Mouse (Mus musculus): Measurements from ENCODE around the gene Tbcel. TPM values are rescaled to one million over a fixed set of nuclear protein-coding genes. Genes with fewer than 3 reads are reported as not detected.

Tbcel gene
- total RNA-seq, 2 experiments from 2014 or later: 23.8 to 41.1 TPM

DNA sequence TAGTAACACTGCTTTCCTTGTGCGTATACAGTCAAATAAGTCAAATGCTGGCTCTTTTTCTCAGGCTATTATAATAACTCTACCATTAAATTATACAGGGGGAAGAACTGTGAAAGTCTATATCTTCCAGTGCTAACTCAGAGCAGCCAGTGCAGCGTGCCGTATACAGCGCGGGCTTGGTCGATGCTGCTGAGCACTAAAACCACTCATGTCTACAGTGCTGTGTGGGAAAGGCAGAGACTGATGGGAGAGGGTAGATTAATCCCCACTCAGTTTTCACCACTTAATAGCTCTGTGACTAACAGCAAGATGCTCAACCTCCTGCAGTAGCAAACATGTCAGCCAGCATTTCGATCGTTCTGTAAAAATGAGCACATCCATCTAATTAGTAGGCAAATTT lies 53.2 kb downstream of the Tbcel start:
- DNase-seq (ENCODE audit: low spot score in 2 of 2): no peak

DNA sequence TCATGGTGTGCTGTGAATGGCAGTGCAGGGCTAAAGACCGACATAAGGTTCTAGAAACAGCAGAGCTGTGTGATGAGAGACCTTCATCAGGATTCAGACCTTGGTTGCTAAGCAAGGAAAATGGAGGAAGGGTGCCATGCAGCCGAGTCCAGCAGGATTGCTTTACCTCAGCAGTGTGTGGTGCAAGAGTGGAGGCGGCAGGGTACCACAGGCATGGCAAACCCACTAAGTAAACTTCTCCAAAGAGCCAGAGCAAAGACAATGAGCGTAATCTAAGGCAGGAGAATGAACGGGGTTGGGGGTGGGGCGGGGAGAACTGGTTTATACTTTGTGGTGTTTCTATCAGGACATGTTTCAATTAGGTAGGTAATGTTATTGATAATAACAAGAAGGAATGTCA lies 58.6 kb downstream of the Tbcel start:
- DNase-seq (ENCODE audit: low spot score in 2 of 2): no peak

DNA sequence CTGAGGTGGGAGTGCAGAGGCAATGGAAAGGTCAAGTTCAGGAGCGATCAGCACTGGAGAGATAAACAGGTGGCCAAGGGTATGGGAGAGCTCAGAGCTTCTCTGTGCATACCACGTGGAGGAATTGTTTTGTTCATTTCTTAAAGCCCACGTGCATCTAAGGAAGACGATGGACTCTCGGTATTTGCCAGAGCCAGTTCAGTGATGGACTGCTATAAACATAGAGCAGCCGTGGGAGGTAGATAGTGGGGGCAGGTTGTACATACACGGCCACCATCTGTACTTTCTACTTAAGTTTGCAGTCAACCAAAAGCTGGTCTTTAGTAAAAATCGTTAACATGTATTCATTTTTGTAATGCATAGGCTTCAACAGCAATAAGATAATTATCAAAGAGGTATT lies 65.5 kb downstream of the Tbcel start:
- no peak for DNase-seq (ENCODE audit: low spot score in 2 of 2)

DNA sequence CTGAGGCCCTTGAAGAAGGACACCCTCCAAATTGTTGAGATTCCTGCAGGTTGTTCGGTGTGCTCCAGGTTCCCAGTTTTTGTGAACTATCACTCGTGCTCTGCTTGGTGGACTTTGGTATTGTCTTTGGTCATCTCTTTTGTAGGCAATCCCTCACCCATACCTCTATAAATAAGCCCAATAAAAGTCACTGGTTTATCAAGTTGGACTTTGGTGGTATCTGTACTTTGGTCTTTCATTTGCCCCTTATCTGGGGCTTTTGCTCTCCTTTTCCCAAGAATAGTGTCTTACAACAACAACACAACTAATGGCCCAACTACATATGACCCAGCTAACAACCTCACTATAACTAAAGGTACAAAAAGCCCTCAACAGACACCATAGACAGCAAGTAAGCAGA lies 66.4 kb downstream of the Tbcel start:
- DNase-seq (ENCODE audit: low spot score in 2 of 2): no peak

DNA sequence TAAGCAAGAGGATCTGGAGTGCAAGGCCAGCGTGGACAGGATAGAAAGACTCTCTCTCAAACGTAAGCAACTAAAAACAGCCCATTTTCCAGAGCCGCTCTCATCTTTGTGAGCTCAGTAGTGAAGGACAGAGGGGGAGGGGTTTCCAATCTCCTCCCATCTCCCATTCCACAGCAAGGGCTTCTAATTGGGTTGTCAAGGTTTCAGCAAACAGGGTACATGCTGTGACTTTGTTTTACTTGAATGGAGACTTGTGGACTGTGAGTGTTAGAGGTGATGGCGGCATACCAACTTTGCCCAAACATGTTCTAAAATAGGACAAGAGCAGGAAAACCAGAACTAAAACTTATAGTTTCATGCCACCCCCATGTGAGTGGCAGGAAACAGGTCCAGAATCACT lies 68.2 kb downstream of the Tbcel start:
- no peak for DNase-seq (ENCODE audit: low spot score in 2 of 2)

DNA sequence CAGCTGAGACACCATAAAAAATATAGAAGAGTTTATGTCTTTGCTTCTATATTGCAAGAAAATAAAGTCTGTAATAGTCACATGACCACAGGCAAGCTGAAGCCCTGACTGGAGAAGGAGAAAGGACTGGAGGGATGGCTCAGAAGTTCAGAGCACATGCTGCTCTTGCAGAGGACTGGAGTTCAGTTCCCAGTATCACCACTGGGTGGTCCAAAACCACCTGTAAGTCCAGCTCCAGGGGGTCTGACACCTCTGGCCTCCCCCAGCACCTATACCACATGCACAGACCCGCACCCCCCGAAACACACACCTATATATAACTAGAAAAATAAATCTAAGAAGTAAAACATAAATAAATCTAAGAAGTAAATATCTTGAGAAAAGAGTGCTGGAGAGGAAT lies 75.5 kb downstream of the Tbcel start:
- DNase-seq (ENCODE audit: low spot score in 2 of 2): no peak

DNA sequence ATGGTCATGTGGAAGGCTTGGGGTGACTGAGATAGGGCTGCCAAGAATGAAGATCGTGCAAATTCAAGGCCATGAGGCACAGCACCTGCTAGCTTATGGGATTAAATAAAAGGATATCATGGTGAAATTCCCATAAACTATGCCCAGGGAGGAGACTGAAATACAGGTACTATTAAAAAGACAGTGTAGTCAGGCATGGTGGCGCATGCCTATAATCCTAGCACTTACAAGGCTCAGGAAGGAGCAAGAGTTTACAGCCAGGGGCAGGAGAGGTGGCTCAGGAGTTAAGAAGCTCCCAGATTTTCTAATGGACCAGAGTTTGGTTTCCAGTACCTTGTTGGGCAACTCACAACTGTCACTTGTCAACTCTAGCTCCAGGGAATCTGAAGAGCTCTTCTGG lies 76.0 kb downstream of the Tbcel start:
- DNase-seq (ENCODE audit: low spot score in 2 of 2): no peak

DNA sequence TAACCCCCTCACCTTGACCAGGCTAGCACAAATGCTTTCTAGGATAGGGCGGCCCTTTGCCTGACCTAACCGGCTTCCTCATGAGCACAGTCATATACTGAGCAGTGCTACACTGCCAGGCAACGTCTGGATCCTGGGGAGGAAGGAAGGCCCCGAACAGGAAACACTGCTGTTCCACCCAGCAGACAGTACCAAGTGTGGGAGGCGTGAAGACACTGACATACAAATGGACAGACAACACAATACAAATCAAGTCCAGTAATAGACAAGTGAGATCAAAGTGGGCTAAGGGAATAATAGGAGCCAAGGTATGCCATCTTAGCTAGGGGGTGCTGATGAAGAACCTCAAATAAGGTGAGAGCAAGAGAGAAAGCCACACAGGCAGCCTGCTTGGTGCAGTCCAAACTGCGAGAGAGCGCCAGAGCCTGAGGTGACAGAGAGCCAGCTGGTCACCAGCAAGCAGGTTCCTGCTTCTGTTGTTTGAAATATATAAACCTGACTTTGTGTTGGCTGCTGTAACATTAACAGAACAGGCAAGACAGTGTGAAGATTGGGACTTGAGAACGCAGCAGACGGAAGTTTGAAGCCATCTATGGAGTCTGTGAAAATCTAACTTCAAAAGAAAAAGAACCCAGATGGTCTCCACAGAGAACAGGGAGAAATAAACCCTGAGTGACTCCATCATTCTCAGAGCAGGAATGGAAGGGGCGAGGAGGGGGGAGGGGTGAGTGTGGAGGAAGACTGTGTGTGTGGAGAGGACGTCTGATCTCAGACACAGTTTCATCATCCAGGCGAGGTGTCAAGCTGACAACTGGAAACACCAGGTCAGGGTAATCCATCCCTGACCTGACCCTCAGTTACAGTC lies 79.3 kb downstream of the Tbcel start:
- DNase-seq (ENCODE audit: low spot score in 2 of 2): no peak

DNA sequence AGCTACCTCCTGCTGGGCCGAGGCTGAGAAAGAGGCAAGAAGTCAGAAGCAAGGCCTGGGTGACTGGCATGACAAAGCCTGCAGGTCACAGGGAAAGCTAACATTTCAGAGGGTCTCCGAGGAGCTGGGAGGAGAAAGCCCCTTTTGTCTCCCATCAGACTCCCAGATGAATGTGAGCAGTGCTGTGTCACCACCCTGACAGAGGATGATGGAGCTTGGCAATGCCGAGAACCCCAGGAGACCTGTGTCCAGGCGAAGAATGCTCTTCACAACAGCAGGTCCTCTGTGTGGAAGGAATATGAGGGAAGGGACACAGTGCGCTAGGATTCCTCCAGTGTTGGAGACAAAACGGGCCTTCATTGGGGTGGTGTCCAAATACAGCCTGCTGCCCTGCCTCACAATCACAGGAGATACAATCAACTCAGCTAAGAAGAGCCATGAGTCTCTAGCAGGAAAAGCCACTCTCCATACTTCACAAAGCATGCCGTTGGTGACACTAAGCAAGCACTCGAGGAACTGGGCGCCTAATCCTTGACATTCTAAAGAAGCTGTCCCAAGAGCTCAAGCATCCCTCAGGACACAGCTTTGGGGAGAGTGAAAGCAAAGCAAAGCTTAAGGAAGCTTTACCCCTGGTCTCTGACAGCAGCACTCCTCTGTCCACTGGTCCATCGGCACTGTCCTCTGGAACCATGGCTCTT lies 80.8 kb downstream of the Tbcel start:
- no peak for DNase-seq (ENCODE audit: low spot score in 2 of 2)

DNA sequence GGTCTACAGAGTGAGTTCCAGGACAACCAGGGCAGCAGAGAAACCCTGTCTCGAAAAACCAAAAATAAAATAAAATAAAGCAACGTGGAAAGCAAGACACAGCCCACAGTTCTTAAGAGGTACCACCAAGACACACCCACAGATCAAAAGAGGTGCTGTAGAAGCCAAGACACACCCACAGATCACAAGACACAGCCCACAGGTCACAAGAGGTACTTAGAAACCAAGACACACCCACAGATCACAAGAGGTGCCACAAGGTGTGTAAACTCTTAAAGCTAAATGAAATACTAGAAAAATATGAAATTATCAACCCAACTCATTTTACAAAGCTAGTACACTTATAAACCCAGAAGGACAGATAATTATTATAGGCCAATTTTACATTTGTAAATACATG lies 84.0 kb downstream of the Tbcel start:
- no peak for DNase-seq (ENCODE audit: low spot score in 2 of 2)

DNA sequence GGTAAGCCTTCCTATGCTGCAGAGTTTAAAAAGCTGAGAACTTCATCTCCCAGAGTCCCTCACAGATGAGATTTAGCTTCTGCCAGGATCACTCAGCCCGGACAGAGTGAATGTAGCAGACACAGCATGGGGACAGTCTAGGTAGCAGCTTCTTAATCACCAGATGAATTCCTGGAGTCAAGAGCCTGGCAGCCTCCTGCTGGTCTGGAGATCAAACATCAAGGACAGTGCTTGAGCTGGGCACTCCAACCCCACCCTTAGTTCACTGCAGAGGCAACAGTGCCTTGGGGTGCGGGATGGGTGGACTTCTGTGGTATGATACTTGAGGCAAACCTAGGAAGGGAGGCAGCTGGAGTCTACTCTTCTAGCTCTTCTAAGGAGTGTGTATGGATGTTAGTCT lies 87.9 kb downstream of the Tbcel start:
- no peak for DNase-seq (ENCODE audit: low spot score in 2 of 2)

DNA sequence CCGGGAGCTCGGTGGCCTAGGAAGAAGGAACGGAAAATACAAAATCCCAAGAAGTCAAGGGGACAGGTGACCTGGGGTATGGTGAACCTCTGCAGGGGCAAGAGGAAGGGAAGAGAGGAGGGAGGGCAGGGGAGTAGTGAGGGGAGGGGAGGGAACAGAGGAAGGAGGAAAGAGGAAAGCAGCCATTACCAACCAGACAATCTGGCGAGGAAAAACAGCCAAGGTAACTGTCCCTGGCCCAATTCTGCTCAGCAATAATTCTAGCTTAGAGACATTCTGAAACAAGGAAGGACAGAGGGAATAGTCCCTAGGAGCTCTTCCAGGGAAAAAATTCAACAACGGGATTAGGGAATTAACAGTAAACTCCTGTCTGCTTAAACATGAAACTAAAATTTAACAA lies 88.8 kb downstream of the Tbcel start:
- DNase-seq (ENCODE audit: low spot score in 2 of 2): no peak

DNA sequence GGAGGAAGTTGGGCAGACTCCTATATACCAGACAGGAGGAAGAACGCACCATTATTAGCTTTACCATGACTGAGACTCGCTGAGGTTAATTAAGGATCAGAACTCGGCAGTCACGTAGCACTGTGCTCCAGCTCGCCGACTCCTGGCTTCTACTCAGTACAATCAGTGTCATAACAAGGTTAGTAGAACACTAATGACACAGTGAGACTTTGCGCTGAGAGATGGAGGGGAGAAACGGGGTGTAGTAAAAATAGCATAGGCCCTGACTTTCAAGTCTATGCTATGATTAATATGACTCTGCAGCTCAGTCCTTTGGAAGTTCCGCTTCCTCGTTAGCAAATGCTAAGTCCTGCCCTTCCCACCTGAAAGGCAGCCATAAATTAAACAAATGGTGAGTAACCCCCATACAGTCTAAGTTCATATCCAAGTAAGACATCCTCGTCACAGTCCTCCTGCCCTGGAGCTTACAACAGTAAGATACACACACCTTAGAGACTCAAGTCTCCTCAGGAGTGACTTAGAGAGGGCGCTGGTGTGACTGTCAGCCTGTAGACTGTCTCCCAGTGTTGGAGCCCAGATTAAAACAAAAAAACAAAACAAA lies 90.2 kb downstream of the Tbcel start:
- DNase-seq (ENCODE audit: low spot score in 2 of 2): peak in 1 of 2 experiments; percentile 13

DNA sequence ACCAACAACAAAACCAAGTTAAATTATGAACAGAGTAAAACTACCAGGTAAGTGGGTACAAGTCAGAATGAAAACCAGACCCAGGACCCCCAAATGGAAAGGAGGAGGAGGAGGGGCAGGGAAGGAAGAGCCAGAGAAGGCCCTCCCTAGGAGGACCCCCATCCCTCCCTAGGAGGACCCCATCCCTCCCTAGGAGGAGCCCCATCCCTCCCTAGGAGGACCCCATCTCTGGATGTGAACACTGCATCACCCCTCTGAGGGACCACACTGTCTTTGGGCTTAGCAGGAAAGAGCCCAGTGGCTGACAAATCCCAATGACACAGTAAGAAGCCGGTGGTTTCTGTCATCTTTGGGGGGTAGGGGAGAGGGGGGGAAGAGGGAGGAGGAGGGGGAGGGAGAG lies 92.4 kb downstream of the Tbcel start:
- no peak for DNase-seq (ENCODE audit: low spot score in 2 of 2)

DNA sequence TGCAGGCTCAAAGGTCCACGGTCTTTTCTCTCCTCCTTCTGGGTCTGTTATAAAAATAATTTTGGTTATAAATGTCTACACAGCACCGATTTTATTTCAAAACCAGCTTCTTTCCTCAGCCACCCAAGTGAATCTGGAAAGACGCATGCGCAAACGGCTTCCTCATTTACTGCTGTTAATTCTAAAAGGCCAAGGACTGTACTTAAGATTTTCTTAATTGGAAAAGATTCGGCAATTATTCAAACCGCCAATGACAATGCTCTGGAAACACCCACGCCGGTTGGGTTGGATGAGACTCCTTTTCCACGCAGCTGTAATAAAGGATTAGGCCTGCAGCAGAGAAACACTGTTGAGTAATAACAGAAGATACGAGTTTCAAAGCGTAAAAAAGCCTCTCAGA lies 94.3 kb downstream of the Tbcel start:
- no peak for DNase-seq (ENCODE audit: low spot score in 2 of 2)

DNA sequence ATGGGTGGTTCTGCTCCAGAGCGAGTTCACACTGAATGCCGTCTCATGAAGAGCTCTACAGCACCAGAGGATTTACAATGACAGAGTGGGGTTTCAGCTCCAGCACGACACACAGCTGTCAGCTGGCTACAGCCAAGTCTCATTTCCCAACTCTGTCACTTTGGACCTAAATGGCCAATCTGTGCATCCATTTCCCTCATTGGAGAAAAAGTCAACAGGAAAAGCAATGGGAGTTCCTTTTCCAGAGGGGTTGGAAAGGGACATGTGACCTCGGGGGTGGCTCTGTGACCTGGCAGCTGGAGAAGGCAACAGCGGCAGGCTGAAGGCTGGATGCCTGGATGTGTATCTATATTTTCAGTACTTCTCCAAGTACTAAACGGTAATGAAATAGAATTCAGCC lies 96.3 kb downstream of the Tbcel start:
- no peak for DNase-seq (ENCODE audit: low spot score in 2 of 2)

DNA sequence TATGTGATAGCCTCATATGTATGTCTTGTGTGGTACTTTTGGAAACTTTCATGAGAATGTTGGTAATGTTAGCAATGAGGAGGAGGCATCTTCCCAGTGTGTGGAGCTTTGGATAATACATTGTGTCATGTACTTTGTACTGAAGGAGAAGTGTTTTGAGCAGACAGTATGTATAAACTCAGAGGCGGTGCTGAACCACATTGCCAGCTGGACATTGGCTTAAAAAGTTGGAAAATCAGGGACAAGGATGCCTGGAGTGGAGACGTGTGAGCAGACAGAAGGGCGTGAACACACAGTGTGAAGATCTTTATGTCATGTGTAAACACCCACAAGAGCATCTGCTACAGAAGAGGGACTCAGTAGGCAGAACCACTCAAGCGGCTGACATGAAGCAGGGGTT lies 101.9 kb downstream of the Tbcel start:
- no peak for DNase-seq (ENCODE audit: low spot score in 2 of 2)

DNA sequence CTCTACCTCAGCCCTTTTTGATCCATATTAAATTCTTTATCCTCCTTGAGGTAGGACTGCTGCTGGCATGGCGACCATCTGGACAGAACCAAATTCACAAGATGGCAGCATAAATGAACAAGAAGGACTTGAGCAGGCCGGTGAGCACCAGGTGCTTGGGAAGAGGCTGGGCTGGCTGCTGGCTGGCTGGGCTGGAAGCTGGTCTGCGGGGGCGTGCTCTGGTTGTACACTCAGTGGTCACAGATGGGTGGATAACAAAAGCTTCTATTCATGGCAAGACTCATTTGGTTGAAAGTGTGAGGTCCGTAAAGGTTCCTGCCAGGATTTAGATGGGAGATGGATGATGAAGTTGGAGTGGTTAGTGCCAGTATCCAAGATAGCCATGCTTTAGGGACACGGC lies 106.1 kb downstream of the Tbcel start:
- DNase-seq (ENCODE audit: low spot score in 2 of 2): no peak

DNA sequence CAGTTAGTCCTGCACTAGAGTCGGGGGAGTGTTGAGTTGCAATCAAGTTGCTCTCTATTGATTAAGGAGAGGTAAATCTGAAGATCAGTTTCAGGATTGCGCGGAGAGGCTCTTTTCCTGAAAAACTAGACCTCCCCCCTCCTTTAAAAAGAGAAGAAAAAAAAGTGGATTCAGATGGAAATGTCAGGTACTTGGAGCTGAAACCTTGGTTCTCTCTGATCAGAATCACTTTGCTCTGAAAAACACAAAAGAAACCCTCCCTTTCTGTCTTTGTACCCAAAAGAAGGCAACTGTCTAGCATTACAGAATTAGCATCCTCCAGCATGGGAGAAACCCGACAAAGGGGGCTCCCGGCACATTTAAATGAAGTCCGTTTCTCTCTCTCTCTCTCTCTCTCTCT lies 107.8 kb downstream of the Tbcel start, which contains the start of gene Tecta:
Gene Tecta, minus strand, starts transcription at position 101 of the 400 bp plus-strand sequence.
- DNase-seq (ENCODE audit: low spot score in 2 of 2): no peak

DNA sequence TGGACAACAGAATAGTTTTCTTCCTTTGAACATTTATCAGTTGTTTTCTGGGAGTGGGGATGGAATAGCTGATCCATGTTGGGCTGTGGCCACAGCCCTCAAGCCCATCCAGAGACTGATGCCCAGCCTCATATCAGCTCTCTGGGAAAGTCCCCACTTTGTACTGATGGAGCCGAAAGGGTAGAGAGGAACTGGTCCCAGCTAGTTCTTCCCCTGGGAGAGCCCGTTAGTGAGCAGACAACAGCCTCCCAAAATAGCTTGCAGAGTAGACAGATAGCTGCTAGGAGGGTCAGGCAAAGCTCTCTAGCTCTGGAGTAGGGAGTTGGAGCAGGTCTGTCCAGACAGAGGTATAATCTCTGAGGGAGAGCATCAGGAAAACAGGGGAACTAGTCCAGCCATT lies 111.5 kb downstream of the Tbcel start:
- no peak for DNase-seq (ENCODE audit: low spot score in 2 of 2)

DNA sequence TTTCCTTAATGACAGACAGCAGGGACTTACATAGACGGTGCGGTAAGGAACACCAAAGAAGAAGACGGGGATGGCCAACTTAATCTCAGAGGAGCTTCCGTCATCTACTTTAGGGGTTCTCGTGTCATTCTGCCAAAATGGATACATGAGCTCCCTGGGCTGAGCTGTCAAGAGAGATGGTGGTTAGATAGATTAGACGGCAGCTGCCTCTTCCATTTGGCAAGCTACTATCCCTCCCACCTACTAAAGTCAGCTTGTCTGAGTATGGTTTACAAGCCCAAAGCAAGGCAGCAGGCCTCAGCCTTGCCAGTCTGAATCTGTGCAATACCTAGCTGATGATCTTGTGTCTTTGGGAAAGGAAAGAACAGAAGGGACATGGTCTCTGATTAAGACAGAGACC lies 112.7 kb downstream of the Tbcel start:
- no peak for DNase-seq (ENCODE audit: low spot score in 2 of 2)

DNA sequence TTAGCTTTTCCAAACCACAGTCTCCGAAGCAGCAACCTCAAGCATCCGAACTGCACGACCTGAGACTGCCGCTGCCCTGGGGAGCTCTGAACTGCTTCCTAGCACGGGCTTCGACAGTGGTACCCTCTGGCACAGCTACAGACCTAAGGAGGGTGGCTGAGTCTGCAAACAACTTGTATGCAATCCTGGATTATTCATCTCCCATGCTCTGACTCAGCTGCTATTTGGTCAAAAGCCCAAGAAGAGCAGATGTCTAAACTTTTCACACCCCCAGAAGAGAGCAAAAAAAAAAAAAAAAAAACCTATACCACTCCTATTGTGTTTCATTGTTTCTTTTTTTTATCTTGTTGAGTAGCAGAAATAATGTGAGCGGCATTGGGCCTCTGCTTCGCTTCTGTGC lies 113.3 kb downstream of the Tbcel start:
- DNase-seq (ENCODE audit: low spot score in 2 of 2): no peak
